Mouse (Mus musculus) ES-Bruce4 (cell line): ENCODE data around the gene Napsa. TPM values are rescaled to one million over a fixed set of nuclear protein-coding genes. Genes with fewer than 3 reads are reported as not detected.

Source experiments
- H3K27ac ChIP-seq: 2 replicates; pipeline ENCODE4 v1.5.1; 2012; ENCODE audit warnings: low read length, inconsistent platforms; ENCODE audit not compliant: insufficient read depth
- H3K27me3 ChIP-seq: 2 replicates; pipeline ENCODE4 v1.6.1; 2012; ENCODE audit warnings: mild to moderate bottlenecking, low read length, inconsistent platforms; ENCODE audit not compliant: control insufficient read depth, poor library complexity, insufficient read depth, severe bottlenecking
- H3K36me3 ChIP-seq: 2 replicates; pipeline ENCODE4 v1.6.1; 2012; ENCODE audit warnings: inconsistent platforms, mild to moderate bottlenecking, low read length, moderate library complexity; ENCODE audit not compliant: control insufficient read depth, poor library complexity, insufficient read depth, severe bottlenecking
- H3K4me1 ChIP-seq: one replicate; pipeline ENCODE4 v1.8.1; 2011; ENCODE audit warnings: low read length; ENCODE audit not compliant: control insufficient read depth, insufficient read depth
- H3K4me3 ChIP-seq: 2 replicates; pipeline ENCODE4 v1.5.1; 2011; ENCODE audit warnings: low read depth, mild to moderate bottlenecking, low read length
- H3K9ac ChIP-seq: 2 replicates; pipeline ENCODE4 v1.6.1; 2012; ENCODE audit warnings: low read depth, mild to moderate bottlenecking, inconsistent platforms; ENCODE audit not compliant: poor library complexity, severe bottlenecking
- H3K9me3 ChIP-seq: replicated peaks from 2 replicates; pipeline ENCODE4 v1.6.1; 2012; ENCODE audit warnings: mild to moderate bottlenecking, low read length, inconsistent platforms; ENCODE audit not compliant: control insufficient read depth, poor library complexity, insufficient read depth, severe bottlenecking
- CTCF ChIP-seq: IDR thresholded peaks from one replicate; pipeline ENCODE4 v1.8.1; 2011; ENCODE audit warnings: low read depth, low read length
- EP300 ChIP-seq: IDR thresholded peaks from 2 replicates; pipeline ENCODE4 v1.6.1; 2011; ENCODE audit warnings: low read depth, low read length; ENCODE audit not compliant: insufficient read depth
- POLR2A ChIP-seq: IDR thresholded peaks from one replicate; pipeline ENCODE4 v1.8.1; 2011; ENCODE audit warnings: low read length; ENCODE audit not compliant: insufficient read depth
- polyA plus RNA-seq: library from polyadenylated mRNA; stranded (reverse); fragments of >200 nt; gene quantifications from 2 replicates; pipeline ENCODE4 v1.2.4, GENCODE M21; 2011; ENCODE audit warnings: low read depth; ENCODE audit not compliant: missing spikeins, insufficient read depth, insufficient read length

The Napsa gene
- polyA plus RNA-seq, 1 experiment, result 1.1 TPM

- Histone ChIP-seq H3K9ac (no peak overlapping the region), H3K36me3 (peaks cover 14% of the 10 kb centered on the region), H3K4me3 (0 out of 2 replicates have a peak overlapping the region, but pooled peaks have one; percentile 5), H3K9me3 (no peaks in the 10 kb centered on the region), H3K27me3 (no peaks in the 10 kb centered on the region), H3K4me1 (peaks cover 13% of the 10 kb centered on the region), H3K27ac (no peak overlapping the region)
- TF ChIP-seq CTCF (no peak), EP300 (no peak), POLR2A (no peak)
These were observed 39.0 kb upstream of the Napsa start for GRCm38 (mm10) chr7:44532918-44533745.

DNA sequence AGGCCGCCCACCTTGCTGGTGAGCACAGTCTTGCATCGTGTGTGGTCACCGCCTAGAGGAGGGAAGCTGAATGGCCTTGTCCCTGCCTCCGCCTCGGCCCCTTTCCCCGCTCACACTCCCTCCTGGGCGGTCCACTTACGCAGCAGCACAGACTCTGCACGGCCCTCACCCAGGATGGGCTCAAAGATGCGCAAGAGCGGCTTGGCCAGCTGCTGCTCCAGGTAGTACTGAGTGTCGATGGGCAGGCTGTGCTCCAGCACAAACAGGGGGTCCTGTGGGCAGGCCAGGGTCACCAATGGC, 38.5 kb upstream of the Napsa start:
- Histone ChIP-seq H3K27ac (no peak overlapping the region), H3K9ac (no peak overlapping the region), H3K36me3 (peaks cover 19% of the 10 kb centered on the region), H3K4me3 (peak overlapping the region; percentile 5; the same call in 1 of the 2 replicates), H3K27me3 (no peaks in the 10 kb centered on the region), H3K9me3 (no peaks in the 10 kb centered on the region), H3K4me1 (peaks cover 13% of the 10 kb centered on the region)
- TF ChIP-seq EP300 (no peak), POLR2A (no peak), CTCF (no peak)

DNA sequence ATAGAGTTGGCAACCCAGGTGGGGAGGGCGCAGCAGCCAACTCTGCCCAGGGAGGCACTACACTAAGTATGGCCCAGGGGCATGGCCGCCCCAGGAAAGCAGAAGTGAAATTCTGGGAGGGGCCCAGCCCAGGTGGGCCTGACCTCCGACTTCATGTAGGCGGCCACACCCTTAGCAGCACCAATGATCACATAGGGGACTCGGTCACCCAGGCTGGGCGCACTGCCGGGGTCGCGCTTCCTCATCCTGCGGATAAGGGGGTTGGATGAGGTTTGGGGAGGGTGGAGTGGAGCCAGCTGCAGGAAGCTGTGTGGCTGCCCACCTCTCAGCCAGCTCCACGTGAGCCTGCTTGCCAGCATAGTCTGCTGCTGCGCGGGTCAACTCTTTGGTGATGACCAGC, 37.9 kb upstream of the Napsa start:
- H3K4me1 ChIP-seq, result peaks cover 10% of the 10 kb centered on the region
- no peaks in the 10 kb centered on the region for H3K9me3 ChIP-seq
- no peak for TF ChIP-seq CTCF
- no peak for TF ChIP-seq POLR2A
- no peak for TF ChIP-seq EP300
- H3K36me3 ChIP-seq, result peaks cover 19% of the 10 kb centered on the region
- H3K9ac ChIP-seq, result no peak overlapping the region
- H3K27ac ChIP-seq, result no peak overlapping the region
- no peak overlapping the region for H3K4me3 ChIP-seq
- H3K27me3 ChIP-seq, result no peaks in the 10 kb centered on the region

DNA sequence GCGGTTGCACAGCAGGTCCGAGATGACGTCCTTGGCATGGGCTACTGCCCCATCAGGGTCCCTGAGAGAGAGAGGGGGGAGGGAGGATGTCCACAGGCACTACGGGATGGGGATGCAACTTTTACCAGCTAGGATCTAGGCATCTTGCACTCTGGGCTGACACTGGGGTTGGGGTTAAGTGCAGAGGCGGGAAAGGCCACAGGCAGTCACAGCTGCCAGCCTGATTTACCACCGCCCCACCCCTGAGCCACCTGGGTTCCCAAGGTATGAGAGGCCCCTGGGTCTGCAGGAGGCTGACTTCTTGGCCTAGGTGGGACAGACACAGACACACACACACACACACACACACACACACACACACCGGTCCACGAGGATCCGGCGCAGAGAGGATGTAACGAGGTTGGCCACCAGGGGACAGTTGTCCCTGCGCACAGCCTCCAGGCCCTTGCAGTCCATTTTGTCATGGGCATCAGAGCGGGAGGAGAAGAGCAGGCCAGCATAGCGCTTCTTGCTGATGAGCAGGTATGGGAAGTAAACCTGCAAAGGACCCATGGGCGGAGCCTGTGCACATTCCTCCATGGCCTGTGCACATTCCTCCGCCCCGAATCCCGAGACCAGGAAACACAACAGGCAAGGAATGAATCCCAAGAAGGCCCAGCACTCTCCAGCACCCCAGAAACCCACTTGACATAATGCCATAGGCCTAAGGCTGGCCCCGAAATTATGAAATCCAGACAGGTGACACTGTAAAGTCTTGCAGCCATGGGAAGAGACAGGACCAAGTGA, 37.3 kb upstream of the Napsa start:
- Histone ChIP-seq H3K9ac (no peak overlapping the region), H3K27ac (no peak overlapping the region), H3K27me3 (no peaks in the 10 kb centered on the region), H3K36me3 (peaks cover 19% of the 10 kb centered on the region), H3K4me1 (peaks cover 10% of the 10 kb centered on the region), H3K9me3 (no peaks in the 10 kb centered on the region), H3K4me3 (no peak overlapping the region)
- TF ChIP-seq POLR2A (no peak), CTCF (peak; percentile 1)

GRCm38 (mm10) chr7:44535657-44536589, 36.3 kb upstream of the Napsa start:
- no peak overlapping the region for H3K9ac ChIP-seq
- H3K4me1 ChIP-seq, result peaks cover 10% of the 10 kb centered on the region
- H3K27me3 ChIP-seq, result no peaks in the 10 kb centered on the region
- no peak overlapping the region for H3K27ac ChIP-seq
- H3K36me3 ChIP-seq, result peaks cover 26% of the 10 kb centered on the region
- no peak overlapping the region for H3K4me3 ChIP-seq
- no peak for TF ChIP-seq EP300
- TF ChIP-seq CTCF, result no peak
- no peak for TF ChIP-seq POLR2A
- no peaks in the 10 kb centered on the region for H3K9me3 ChIP-seq
